Mouse (Mus musculus): ENCODE data around the gene Cartpt.

- TF ChIP-seq CTCF (conservative IDR thresholded peaks at IDR 0.05; ENCODE audit: low read length) (no peak), NANOG (IDR thresholded peaks at IDR 0.05; ENCODE audit: borderline replicate concordance, low read length) (no peak), POU5F1 (IDR thresholded peaks at IDR 0.05; ENCODE audit: borderline replicate concordance, low read length) (no peak)
These were observed 25.4 kb upstream of the Cartpt start for GRCm38 (mm10) chr13:99926249-99926648.

All from E14TG2a.4 (cell line).